ENCODE assay signal across 13 mouse cellular contexts in the genomic region with DNA sequence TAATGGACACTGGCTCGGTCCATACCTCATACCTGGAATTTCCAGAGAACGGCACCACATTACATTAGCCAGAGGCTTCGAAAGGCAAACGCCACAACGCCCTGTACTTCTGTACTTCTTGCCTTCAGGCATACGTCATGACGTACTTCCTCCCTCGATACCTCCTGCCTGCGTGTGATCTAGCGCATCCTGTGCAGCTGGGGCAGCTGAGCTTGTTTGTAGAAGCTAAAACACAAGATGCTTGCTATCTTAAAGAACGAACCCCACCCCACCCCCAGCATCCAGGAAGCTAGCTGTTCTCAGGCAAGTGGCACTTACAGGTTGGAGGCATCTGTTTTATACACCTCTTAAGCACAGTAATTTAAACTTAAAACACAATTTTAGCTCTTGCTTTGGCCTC. TPM values are rescaled to one million over a fixed set of nuclear protein-coding genes. Genes with fewer than 3 reads are reported as not detected.
A peak's percentile ranks its signal among the peaks of the same experiment; 100 is the strongest.
DNase-seq lines count a peak whose midpoint lies in the region; ATAC-seq and TF ChIP-seq lines count a peak whose summit lies in the region.
"Had no signal": no experiment of that assay in that cellular context is flagged by ENCODE, and none has a peak within 500 bp of the region (broad histone marks: within the 10 kb centered on the region; RNA-seq: fewer than 3 reads in every experiment).

No protein-coding gene starts in this region.

- TF ChIP-seq EP300 in lung, postnatal 0 days (IDR thresholded peaks at IDR 0.05), result no peak

- H3K27ac ChIP-seq in lung, postnatal 0 days (ENCODE audit: low read length), result no peak overlapping the region
- no peak overlapping the region for H3K27ac ChIP-seq in forebrain, embryonic 11.5 days (ENCODE audit: low read depth, low read length)
- no peak overlapping the region for H3K27ac ChIP-seq in left cerebral cortex, adult 2 months
- H3K27ac ChIP-seq: forebrain, embryonic 13.5 days; limb, embryonic 13.5 days; neural tube, embryonic 13.5 days had no signal

- H3K9me3 ChIP-seq in lung, postnatal 0 days (ENCODE audit: low read length), result no peaks in the 10 kb centered on the region
- no peaks in the 10 kb centered on the region for H3K9me3 ChIP-seq in forebrain, embryonic 11.5 days (ENCODE audit: control insufficient read depth, low read length)
- H3K9me3 ChIP-seq: forebrain, embryonic 13.5 days; limb, embryonic 13.5 days; neural tube, embryonic 13.5 days had no signal

- no peak overlapping the region for H3K4me2 ChIP-seq in lung, postnatal 0 days (replicated peaks; ENCODE audit: low read depth, low read length)
- no peak overlapping the region for H3K4me2 ChIP-seq in forebrain, embryonic 11.5 days (ENCODE audit: low read depth, low read length, severe bottlenecking)
- H3K4me2 ChIP-seq: forebrain, embryonic 13.5 days; limb, embryonic 13.5 days; neural tube, embryonic 13.5 days had no signal

- peak; percentile 55 for ATAC-seq in lung, postnatal 0 days
- ATAC-seq in common myeloid progenitor, adult 5-6 weeks (replicated peaks; ENCODE audit: low read depth, poor library complexity, severe bottlenecking), result peak; percentile 87
- ATAC-seq in forebrain, embryonic 11.5 days (replicated peaks; ENCODE audit: low FRiP score), result no peak
- ATAC-seq: forebrain, embryonic 13.5 days had no signal

- H3K4me1 ChIP-seq in lung, postnatal 0 days (ENCODE audit: insufficient read depth, low read depth, low read length), result no peaks in the 10 kb centered on the region
- H3K4me1 ChIP-seq in lung, adult 2 months (ENCODE audit: control insufficient read depth, insufficient read depth, low read length), result no peaks in the 10 kb centered on the region
- no peaks in the 10 kb centered on the region for H3K4me1 ChIP-seq in forebrain, embryonic 11.5 days (replicated peaks; ENCODE audit: control insufficient read depth, insufficient read depth, low read length)
- H3K4me1 ChIP-seq: forebrain, embryonic 13.5 days; limb, embryonic 13.5 days had no signal

- no peaks in the 10 kb centered on the region for H3K27me3 ChIP-seq in lung, postnatal 0 days (replicated peaks; ENCODE audit: insufficient read depth, low read length)
- no peaks in the 10 kb centered on the region for H3K27me3 ChIP-seq in forebrain, embryonic 11.5 days (ENCODE audit: control insufficient read depth, insufficient read depth, low read length)
- H3K27me3 ChIP-seq: forebrain, embryonic 13.5 days; limb, embryonic 13.5 days; neural tube, embryonic 13.5 days had no signal

- peak; percentile 45 for DNase-seq in lung, postnatal 0 days (ENCODE audit: low spot score)
- no peak for DNase-seq in lung, adult 2 months
- DNase-seq in natural killer cell, adult 2 months (ENCODE audit: low spot score in 2 of 2), result peak; percentile 41 to 76
- DNase-seq in thymus, postnatal 25 days, result peak; percentile 82
- no peak for DNase-seq in cerebellum, postnatal 36 days
- DNase-seq in forebrain, embryonic 11.5 days (ENCODE audit: low spot score), result no peak
- DNase-seq in left cerebral cortex, adult 2 months (ENCODE audit: extremely low spot score in 1 of 2, low spot score in 2 of 2), result no peak
- DNase-seq: heart, postnatal 4 days; kidney, adult 18-20 months had no signal

- WGBS in lung, postnatal 0 days, result 51% methylated on average over 11 of the region's 11 CpGs
- 49% methylated on average over 11 of the region's 11 CpGs for WGBS in lung, adult 2 months
- 90% methylated on average over 11 of the region's 11 CpGs for WGBS in forebrain, embryonic 11.5 days

- no peak overlapping the region for H3K9ac ChIP-seq in lung, postnatal 0 days (replicated peaks; ENCODE audit: low read depth)
- H3K9ac ChIP-seq in forebrain, embryonic 11.5 days (ENCODE audit: low read length), result no peak overlapping the region
- H3K9ac ChIP-seq: forebrain, embryonic 13.5 days; limb, embryonic 13.5 days; neural tube, embryonic 13.5 days had no signal

- TF ChIP-seq POLR2A in lung, adult 2 months (IDR thresholded peaks at IDR 0.05; ENCODE audit: borderline replicate concordance, extremely low read depth, low read depth, low read length), result no peak

- TF ChIP-seq CTCF in lung, postnatal 0 days (IDR thresholded peaks at IDR 0.05), result no peak
- TF ChIP-seq CTCF in lung, adult 2 months (IDR thresholded peaks at IDR 0.05; ENCODE audit: insufficient read depth, low read length), result no peak
- no peak for TF ChIP-seq CTCF in left cerebral cortex, adult 2 months (IDR thresholded peaks at IDR 0.05)

- no peaks in the 10 kb centered on the region for H3K36me3 ChIP-seq in lung, postnatal 0 days (ENCODE audit: insufficient read depth, low read length)
- H3K36me3 ChIP-seq in forebrain, embryonic 11.5 days (ENCODE audit: control insufficient read depth, insufficient read depth, low read length), result no peaks in the 10 kb centered on the region
- H3K36me3 ChIP-seq: limb, embryonic 13.5 days; neural tube, embryonic 13.5 days had no signal

- intact Hi-C loops in left cerebral cortex, adult 2 months (cut with DNase I), result no loop called here

- H3K4me3 ChIP-seq in lung, postnatal 0 days (ENCODE audit: low read depth, low read length), result no peak overlapping the region
- H3K4me3 ChIP-seq in lung, adult 2 months (replicated peaks; ENCODE audit: extremely low read depth, low read depth, low read length), result no peak overlapping the region
- H3K4me3 ChIP-seq in forebrain, embryonic 11.5 days (ENCODE audit: low read depth, low read length), result no peak overlapping the region
- H3K4me3 ChIP-seq in left cerebral cortex, adult 2 months, result no peak overlapping the region
- H3K4me3 ChIP-seq: forebrain, embryonic 13.5 days; limb, embryonic 13.5 days; neural tube, embryonic 13.5 days had no signal

RNA-seq across cellular contexts. Expression of a gene that starts 12.9 kb away (rescaled TPM):
- 5.0 and 5.8 TPM in 2 replicates for polyA plus RNA-seq in lung, postnatal 0 days (2015; fragmentation: Nextera tagmentation; extraction: Ambion mirVana)
- 28.4 and 33.4 TPM in 2 replicates for polyA plus RNA-seq in lung, adult 2 months (2012; rRNA removed)
- total RNA-seq in common myeloid progenitor, adult 5-6 weeks (2017), result 55.4 and 75.5 TPM in 2 replicates
- polyA plus RNA-seq in forebrain, embryonic 11.5 days (2014; fragmentation: Nextera tagmentation; extraction: Ambion mirVana), result 5.6 and 6.2 TPM in 2 replicates
- total RNA-seq in left cerebral cortex, adult 2 months (2021), result 10 to 100 TPM; 61.7 to 64.5 TPM

RNA-seq across cellular contexts. Expression of a gene that starts 26.3 kb away (rescaled TPM):
- 19.7 and 19.8 TPM in 2 replicates for polyA plus RNA-seq in lung, postnatal 0 days (2015; fragmentation: Nextera tagmentation; extraction: Ambion mirVana)
- polyA plus RNA-seq in lung, adult 2 months (2012; rRNA removed), result 50.1 and 63.8 TPM in 2 replicates
- 13.6 and 17.5 TPM in 2 replicates for total RNA-seq in common myeloid progenitor, adult 5-6 weeks (2017)
- polyA plus RNA-seq in forebrain, embryonic 11.5 days (2014; fragmentation: Nextera tagmentation; extraction: Ambion mirVana), result 14.4 and 16.3 TPM in 2 replicates
- 10 to 100 TPM; 38.0 to 38.7 TPM for total RNA-seq in left cerebral cortex, adult 2 months (2021)

Comparison
In these comparisons a context has a peak if more than half of its experiments do, and no peak if none do; other contexts are left out.
1. DNase-seq: peak in lung, postnatal 0 days (single experiment), natural killer cell, adult 2 months (2 of 2) and thymus, postnatal 25 days (single experiment); none in lung, adult 2 months (single experiment), cerebellum, postnatal 36 days (0 of 2), forebrain, embryonic 11.5 days (single experiment) and left cerebral cortex, adult 2 months (0 of 2).